Mouse (Mus musculus): ENCODE measurements around the gene Dock8. TPM values are rescaled to one million over a fixed set of nuclear protein-coding genes. Genes with fewer than 3 reads are reported as not detected.

Gene Dock8
- polyA plus RNA-seq, 1 experiment from 2014 or later: 1.8 TPM

- DNase-seq (ENCODE audit: low spot score) (no peak), ATAC-seq (ENCODE audit: low FRiP score) (no peak)
- Histone ChIP-seq H3K4me2 (replicated peaks) (no peak overlapping the region), H3K27me3 (ENCODE audit: control insufficient read depth, insufficient read depth, low read length) (no peaks in the 10 kb centered on the region), H3K4me1 (replicated peaks; ENCODE audit: control insufficient read depth, insufficient read depth, low read length) (no peaks in the 10 kb centered on the region), H3K36me3 (replicated peaks; ENCODE audit: control insufficient read depth, insufficient read depth) (no peaks in the 10 kb centered on the region), H3K4me3 (replicated peaks; ENCODE audit: low read length) (no peak overlapping the region), H3K9ac (no peak overlapping the region), H3K27ac (no peak overlapping the region), H3K9me3 (ENCODE audit: control insufficient read depth, low read length) (no peaks in the 10 kb centered on the region)
- 74% methylated on average over 9 of the region's 9 CpGs for WGBS
These were observed 167.1 kb downstream of the Dock8 start for GRCm38 (mm10) chr19:25166412-25166811.

- no peak for DNase-seq (ENCODE audit: low spot score)
- H3K27ac ChIP-seq: no peak overlapping the region
- no peak overlapping the region for H3K9ac ChIP-seq
- no peaks in the 10 kb centered on the region for H3K4me1 ChIP-seq (replicated peaks; ENCODE audit: control insufficient read depth, insufficient read depth, low read length)
- 62% methylated on average over 10 of the region's 10 CpGs for WGBS
- no peaks in the 10 kb centered on the region for H3K9me3 ChIP-seq (ENCODE audit: control insufficient read depth, low read length)
- no peaks in the 10 kb centered on the region for H3K36me3 ChIP-seq (replicated peaks; ENCODE audit: control insufficient read depth, insufficient read depth)
- H3K4me2 ChIP-seq (replicated peaks): no peak overlapping the region
- H3K27me3 ChIP-seq (ENCODE audit: control insufficient read depth, insufficient read depth, low read length): no peaks in the 10 kb centered on the region
- no peak for ATAC-seq (ENCODE audit: low FRiP score)
- no peak overlapping the region for H3K4me3 ChIP-seq (replicated peaks; ENCODE audit: low read length)
These were observed 172.1 kb downstream of the Dock8 start for GRCm38 (mm10) chr19:25171395-25171794.

- no peaks in the 10 kb centered on the region for H3K4me1 ChIP-seq (replicated peaks; ENCODE audit: control insufficient read depth, insufficient read depth, low read length)
- 91% methylated on average over 11 of the region's 11 CpGs for WGBS
These were observed 177.4 kb downstream of the Dock8 start for GRCm38 (mm10) chr19:25176746-25177145.

GRCm38 (mm10) chr19:25180024-25180423 lies 180.7 kb downstream of the Dock8 start:
- Histone ChIP-seq H3K27ac (no peak overlapping the region), H3K4me2 (replicated peaks) (no peak overlapping the region), H3K9me3 (ENCODE audit: control insufficient read depth, low read length) (no peaks in the 10 kb centered on the region), H3K9ac (no peak overlapping the region), H3K4me1 (replicated peaks; ENCODE audit: control insufficient read depth, insufficient read depth, low read length) (no peaks in the 10 kb centered on the region), H3K27me3 (ENCODE audit: control insufficient read depth, insufficient read depth, low read length) (no peaks in the 10 kb centered on the region), H3K4me3 (replicated peaks; ENCODE audit: low read length) (no peak overlapping the region), H3K36me3 (replicated peaks; ENCODE audit: control insufficient read depth, insufficient read depth) (no peaks in the 10 kb centered on the region)
- DNase-seq (ENCODE audit: low spot score): no peak
- WGBS: 91% methylated on average over 6 of the region's 6 CpGs
- no peak for ATAC-seq (ENCODE audit: low FRiP score)

More at GRCm38 (mm10) chr19:25176746-25177145, 177.4 kb downstream of the Dock8 start:
- ATAC-seq (ENCODE audit: low FRiP score): no peak
- Histone ChIP-seq H3K4me2 (replicated peaks) (no peak overlapping the region), H3K9me3 (ENCODE audit: control insufficient read depth, low read length) (no peaks in the 10 kb centered on the region), H3K27ac (no peak overlapping the region), H3K9ac (no peak overlapping the region), H3K27me3 (ENCODE audit: control insufficient read depth, insufficient read depth, low read length) (no peaks in the 10 kb centered on the region), H3K36me3 (replicated peaks; ENCODE audit: control insufficient read depth, insufficient read depth) (no peaks in the 10 kb centered on the region), H3K4me3 (replicated peaks; ENCODE audit: low read length) (no peak overlapping the region)
- DNase-seq (ENCODE audit: low spot score): no peak

GRCm38 (mm10) chr19:25180547-25180946 lies 181.2 kb downstream of the Dock8 start:
- DNase-seq (ENCODE audit: low spot score): no peak
- Histone ChIP-seq H3K9ac (no peak overlapping the region), H3K27ac (no peak overlapping the region), H3K9me3 (ENCODE audit: control insufficient read depth, low read length) (no peaks in the 10 kb centered on the region), H3K4me1 (replicated peaks; ENCODE audit: control insufficient read depth, insufficient read depth, low read length) (no peaks in the 10 kb centered on the region), H3K4me2 (replicated peaks) (no peak overlapping the region), H3K27me3 (ENCODE audit: control insufficient read depth, insufficient read depth, low read length) (no peaks in the 10 kb centered on the region), H3K4me3 (replicated peaks; ENCODE audit: low read length) (no peak overlapping the region), H3K36me3 (replicated peaks; ENCODE audit: control insufficient read depth, insufficient read depth) (no peaks in the 10 kb centered on the region)
- WGBS: 89% methylated on average over 6 of the region's 6 CpGs
- ATAC-seq (ENCODE audit: low FRiP score): no peak

- ATAC-seq (ENCODE audit: low FRiP score) (no peak), DNase-seq (ENCODE audit: low spot score) (no peak)
- Histone ChIP-seq H3K9me3 (ENCODE audit: control insufficient read depth, low read length) (no peaks in the 10 kb centered on the region), H3K27ac (no peak overlapping the region), H3K36me3 (replicated peaks; ENCODE audit: control insufficient read depth, insufficient read depth) (no peaks in the 10 kb centered on the region), H3K9ac (no peak overlapping the region), H3K4me1 (replicated peaks; ENCODE audit: control insufficient read depth, insufficient read depth, low read length) (no peaks in the 10 kb centered on the region), H3K4me3 (replicated peaks; ENCODE audit: low read length) (no peak overlapping the region), H3K4me2 (replicated peaks) (no peak overlapping the region), H3K27me3 (ENCODE audit: control insufficient read depth, insufficient read depth, low read length) (no peaks in the 10 kb centered on the region)
- WGBS: 63% methylated on average over 7 of the region's 7 CpGs
These were observed 184.7 kb downstream of the Dock8 start for GRCm38 (mm10) chr19:25184076-25184475.

- no peak overlapping the region for H3K9ac ChIP-seq
- WGBS: 87% methylated on average over 5 of the region's 5 CpGs
- H3K4me3 ChIP-seq (replicated peaks; ENCODE audit: low read length): no peak overlapping the region
- no peaks in the 10 kb centered on the region for H3K9me3 ChIP-seq (ENCODE audit: control insufficient read depth, low read length)
- no peaks in the 10 kb centered on the region for H3K27me3 ChIP-seq (ENCODE audit: control insufficient read depth, insufficient read depth, low read length)
- H3K4me1 ChIP-seq (replicated peaks; ENCODE audit: control insufficient read depth, insufficient read depth, low read length): no peaks in the 10 kb centered on the region
- ATAC-seq (ENCODE audit: low FRiP score) (no peak), DNase-seq (ENCODE audit: low spot score) (no peak)
- H3K4me2 ChIP-seq (replicated peaks): no peak overlapping the region
- no peaks in the 10 kb centered on the region for H3K36me3 ChIP-seq (replicated peaks; ENCODE audit: control insufficient read depth, insufficient read depth)
- no peak overlapping the region for H3K27ac ChIP-seq
These were observed 187.0 kb downstream of the Dock8 start for GRCm38 (mm10) chr19:25186316-25186715.

- H3K27ac ChIP-seq: no peak overlapping the region
- no peak overlapping the region for H3K4me2 ChIP-seq (replicated peaks)
- H3K9ac ChIP-seq: no peak overlapping the region
- H3K27me3 ChIP-seq (ENCODE audit: control insufficient read depth, insufficient read depth, low read length): no peaks in the 10 kb centered on the region
- DNase-seq (ENCODE audit: low spot score) (no peak), ATAC-seq (ENCODE audit: low FRiP score) (no peak)
- no peaks in the 10 kb centered on the region for H3K4me1 ChIP-seq (replicated peaks; ENCODE audit: control insufficient read depth, insufficient read depth, low read length)
- 81% methylated on average over 18 of the region's 18 CpGs for WGBS
- no peaks in the 10 kb centered on the region for H3K36me3 ChIP-seq (replicated peaks; ENCODE audit: control insufficient read depth, insufficient read depth)
- no peak overlapping the region for H3K4me3 ChIP-seq (replicated peaks; ENCODE audit: low read length)
- H3K9me3 ChIP-seq (ENCODE audit: control insufficient read depth, low read length): no peaks in the 10 kb centered on the region
These were observed 188.3 kb downstream of the Dock8 start for GRCm38 (mm10) chr19:25187681-25188080.

GRCm38 (mm10) chr19:25193751-25194150 lies 194.4 kb downstream of the Dock8 start:
- Histone ChIP-seq H3K9me3 (ENCODE audit: control insufficient read depth, low read length) (no peaks in the 10 kb centered on the region), H3K4me2 (replicated peaks) (no peak overlapping the region), H3K4me3 (replicated peaks; ENCODE audit: low read length) (no peak overlapping the region), H3K9ac (no peak overlapping the region), H3K36me3 (replicated peaks; ENCODE audit: control insufficient read depth, insufficient read depth) (no peaks in the 10 kb centered on the region), H3K4me1 (replicated peaks; ENCODE audit: control insufficient read depth, insufficient read depth, low read length) (no peaks in the 10 kb centered on the region), H3K27ac (no peak overlapping the region), H3K27me3 (ENCODE audit: control insufficient read depth, insufficient read depth, low read length) (no peaks in the 10 kb centered on the region)
- ATAC-seq (ENCODE audit: low FRiP score) (no peak), DNase-seq (ENCODE audit: low spot score) (no peak)
- WGBS: 95% methylated on average over 9 of the region's 9 CpGs

All from hindbrain, embryonic 14.5 days (tissue).